Mouse (Mus musculus) urinary bladder, adult 18-20 months (tissue): Measurements from ENCODE around the gene Epha10.
"Not testable (repeated sequence)": the region's sequence is repeated elsewhere in the genome, so short reads cannot be mapped to it uniquely, and the experiment has no call there.

ENCODE experiments used
- DNase-seq, 2 experiments: peaks; one replicate each; pipeline ENCODE4 v3.0.0; 2022; ENCODE audit warnings: low spot score in 2 of 2, mixed read lengths in 2 of 2

Epha10 gene

DNA sequence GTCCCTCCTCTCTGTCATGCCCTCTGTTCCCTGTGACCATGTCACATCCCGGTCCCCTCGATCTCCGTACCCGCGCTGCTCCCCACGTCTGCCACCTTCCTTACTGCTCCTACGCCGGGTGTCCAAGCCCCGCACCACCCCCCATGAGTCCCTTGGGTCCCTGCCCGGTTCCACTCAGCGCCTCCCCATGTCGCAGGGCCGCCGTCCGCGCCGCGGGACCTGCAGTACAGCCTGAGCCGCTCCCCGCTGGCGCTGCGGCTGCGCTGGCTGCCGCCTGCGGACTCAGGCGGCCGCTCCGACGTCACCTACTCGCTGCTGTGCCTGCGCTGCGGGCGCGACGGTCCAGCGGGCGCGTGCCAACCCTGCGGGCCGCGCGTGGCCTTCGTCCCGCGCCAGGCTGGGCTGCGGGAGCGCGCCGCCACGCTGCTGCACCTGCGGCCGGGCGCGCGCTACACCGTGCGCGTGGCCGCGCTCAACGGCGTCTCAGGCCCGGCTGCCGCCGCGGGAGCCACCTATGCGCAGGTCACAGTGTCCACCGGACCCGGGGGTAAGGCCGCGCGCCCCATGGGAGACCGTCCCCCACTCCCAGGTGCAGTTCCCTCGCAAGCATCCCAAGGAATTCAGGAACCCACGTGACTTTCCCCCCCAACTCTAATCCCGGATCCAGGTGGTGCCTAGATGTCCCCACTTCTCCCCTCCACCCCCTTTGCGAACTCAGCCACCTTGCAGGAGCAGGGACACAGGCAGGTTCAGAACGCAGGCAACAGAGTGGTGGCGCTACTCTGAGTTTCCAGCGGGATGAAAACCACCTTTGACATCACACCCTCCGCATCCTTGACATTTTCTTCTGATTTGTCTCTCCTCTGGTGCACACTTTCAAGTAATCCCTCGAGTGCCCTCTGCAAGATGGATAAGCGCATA lies 14.1 kb downstream of the Epha10 start:
- peak in 1 of 2 experiments; percentile 5 for DNase-seq

DNA sequence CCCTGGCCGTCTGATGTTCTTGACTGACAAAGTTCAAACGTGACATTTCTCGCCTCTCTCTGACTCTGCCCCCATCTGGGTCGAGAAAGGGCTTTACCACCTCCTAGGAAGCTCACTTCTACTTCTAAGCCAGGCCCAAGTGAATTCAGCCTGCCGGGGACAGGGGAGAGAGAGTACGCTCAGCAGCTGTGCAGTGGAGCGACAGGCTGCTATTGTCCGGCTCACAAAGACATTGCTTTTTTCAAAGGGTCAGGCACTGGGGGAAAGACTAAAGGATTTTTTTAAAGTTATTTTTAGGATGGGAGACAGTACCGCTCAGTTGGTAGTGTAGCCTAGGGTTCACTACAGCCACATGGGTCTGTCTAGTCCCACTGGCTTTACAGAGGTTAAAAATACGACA lies 17.7 kb downstream of the Epha10 start:
- no peak for DNase-seq

- DNase-seq = no peak
Measured at GRCm38 (mm10) chr4:124899906-124900305, 19.2 kb downstream of the Epha10 start.

DNA sequence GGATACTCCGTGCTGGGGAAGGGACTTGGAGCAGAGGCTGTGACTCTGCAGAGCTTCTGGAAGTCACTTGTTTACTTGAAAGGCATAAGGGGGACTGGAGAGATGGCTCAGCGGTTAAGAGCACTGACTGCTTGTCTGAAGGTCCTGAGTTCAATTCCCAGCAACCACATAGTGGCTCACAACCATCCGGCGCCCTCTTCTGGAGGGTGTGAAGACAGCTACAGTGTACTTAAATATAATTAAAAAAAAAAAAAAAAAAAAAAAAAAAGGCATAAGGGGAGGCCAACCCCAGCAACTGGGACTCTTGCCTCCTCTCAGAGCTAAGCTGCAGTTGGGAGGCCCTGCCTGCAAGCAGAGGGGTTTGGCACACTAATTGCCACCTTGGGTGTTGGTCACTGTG lies 24.7 kb downstream of the Epha10 start:
- DNase-seq = no peak

DNA sequence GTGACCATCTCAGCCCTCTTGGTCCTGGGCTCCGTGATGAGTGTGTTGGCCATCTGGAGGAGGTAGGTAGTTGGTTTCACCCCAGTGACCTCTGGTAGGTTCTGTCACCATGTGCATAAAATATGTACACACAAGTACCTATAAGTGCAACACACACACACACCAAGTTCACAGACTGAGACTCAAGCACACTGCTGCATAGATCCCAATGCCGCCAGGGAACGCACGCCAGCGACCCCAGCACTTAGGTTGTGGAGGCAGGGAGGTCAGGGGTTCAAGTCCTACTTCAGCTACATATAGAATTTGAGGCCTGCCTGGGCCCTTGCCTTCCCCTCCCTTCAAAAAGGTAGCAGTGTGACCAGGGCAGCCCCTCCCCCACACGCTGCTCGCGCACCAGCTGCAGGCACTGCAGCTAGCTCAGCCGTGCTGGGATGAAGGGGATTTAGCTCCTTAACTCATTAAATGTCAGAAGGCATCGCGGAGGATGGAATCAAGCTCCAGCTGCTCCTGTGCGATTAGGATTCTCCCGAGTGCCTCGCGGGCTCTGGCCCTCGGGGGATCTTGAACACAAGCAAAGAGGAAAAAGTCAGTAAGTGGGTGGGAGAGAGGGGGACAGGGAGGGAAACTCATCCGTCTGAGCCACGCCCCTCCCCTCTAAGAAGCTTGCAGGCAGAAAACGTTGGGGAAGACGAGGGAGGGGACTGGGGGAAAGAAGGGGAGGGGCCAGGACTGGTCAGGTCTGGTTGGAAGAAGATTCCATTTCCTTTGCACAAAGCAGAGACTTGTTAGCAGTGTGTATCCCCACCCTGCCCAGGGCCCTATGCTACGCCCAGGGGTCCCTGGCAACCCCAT lies 25.5 kb downstream of the Epha10 start:
- DNase-seq = no peak

- no peak for DNase-seq
Measured at GRCm38 (mm10) chr4:124928102-124928501, 47.4 kb downstream of the Epha10 start.

- peak; percentile 86 to 91 for DNase-seq
Measured at GRCm38 (mm10) chr4:124936613-124937471, 56.1 kb downstream of the Epha10 start, which contains the start of gene 9930104L06Rik. TSS of gene 9930104L06Rik (plus strand) at chr4:124937048.

DNA sequence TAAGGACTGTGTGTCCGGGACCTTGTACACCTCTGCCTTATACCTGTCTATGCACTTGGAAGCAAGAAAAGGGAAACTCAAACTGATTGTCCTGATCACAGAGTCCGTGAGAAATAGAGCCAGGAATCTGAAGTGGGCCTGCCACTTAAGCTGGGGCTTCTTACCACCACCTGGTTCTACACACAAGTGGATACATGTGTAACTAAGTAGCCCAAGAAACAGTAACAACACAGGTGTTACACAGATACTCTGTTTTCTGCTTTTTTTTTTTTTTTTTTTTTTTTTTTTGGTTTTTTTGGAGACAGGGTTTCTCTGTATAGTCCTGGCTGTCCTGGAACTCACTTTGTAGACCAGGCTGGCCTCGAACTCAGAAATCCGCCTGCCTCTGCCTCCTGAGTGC lies 58.5 kb downstream of the Epha10 start, which contains the start of gene Cdca8:
Cdca8 (minus strand) TSS at position 101 of the 400 bp plus-strand sequence.
- DNase-seq = not testable (repeated sequence)

GRCm38 (mm10) chr4:124943022-124943421 lies 62.3 kb downstream of the Epha10 start:
- peak; percentile 44 to 66 for DNase-seq

- DNase-seq = no peak
Measured at GRCm38 (mm10) chr4:124943781-124944180, 63.1 kb downstream of the Epha10 start.

GRCm38 (mm10) chr4:124944961-124945360 lies 64.3 kb downstream of the Epha10 start:
- no peak for DNase-seq

GRCm38 (mm10) chr4:124949488-124949887 lies 68.8 kb downstream of the Epha10 start:
- no peak for DNase-seq

- peak in 1 of 2 experiments; percentile 38 for DNase-seq
Measured at GRCm38 (mm10) chr4:124950181-124951035, 69.7 kb downstream of the Epha10 start.

GRCm38 (mm10) chr4:124951036-124951433 lies 70.3 kb downstream of the Epha10 start:
- no peak for DNase-seq

- no peak for DNase-seq
Measured at GRCm38 (mm10) chr4:124953546-124953945, 72.8 kb downstream of the Epha10 start.

GRCm38 (mm10) chr4:124957284-124957683 lies 76.6 kb downstream of the Epha10 start:
- DNase-seq = no peak

- DNase-seq = peak in 1 of 2 experiments; percentile 18
Measured at GRCm38 (mm10) chr4:124959062-124959461, 78.4 kb downstream of the Epha10 start.

DNA sequence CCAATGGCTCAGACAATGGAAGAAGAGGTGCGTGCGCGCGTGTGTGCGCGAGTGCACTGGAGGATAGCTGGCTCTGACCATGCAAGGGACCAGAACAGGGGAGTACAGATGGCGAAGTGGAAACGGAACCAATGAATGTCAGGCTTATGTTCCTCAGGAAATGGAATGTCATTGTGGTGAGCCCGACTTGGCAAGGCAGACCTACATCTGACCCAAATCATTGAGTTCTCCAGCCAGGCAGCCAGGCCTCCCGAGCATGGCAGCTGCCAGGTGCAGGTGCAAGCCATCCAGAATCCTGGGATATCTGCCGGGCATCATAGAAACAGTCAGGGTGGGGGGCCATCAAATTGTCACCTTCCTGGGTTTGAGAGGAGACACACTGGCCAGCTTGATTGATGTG lies 80.2 kb downstream of the Epha10 start:
- no peak for DNase-seq

GRCm38 (mm10) chr4:124962576-124962975 lies 81.9 kb downstream of the Epha10 start:
- no peak for DNase-seq

GRCm38 (mm10) chr4:124964912-124965599 lies 84.4 kb downstream of the Epha10 start:
- no peak for DNase-seq
